Mouse (Mus musculus) lung, adult 2 months (tissue): ENCODE results near the gene Acsm3.

Source experiments
- CTCF ChIP-seq: fragments of 200-500 bp; IDR thresholded peaks from 2 replicates; pipeline ENCODE4 v1.5.1; 2011; ENCODE audit warnings: mild to moderate bottlenecking, low read length, control low read depth; ENCODE audit not compliant: insufficient read depth
- POLR2A ChIP-seq: fragments of 200-500 bp; IDR thresholded peaks from 2 replicates; pipeline ENCODE4 v1.6.1; 2011; ENCODE audit warnings: low read depth, mild to moderate bottlenecking, control low read depth, low read length, borderline replicate concordance; ENCODE audit errors: extremely low read depth

- TF ChIP-seq CTCF (no peak), POLR2A (no peak)
These were observed 22.7 kb downstream of the Acsm3 start for GRCm38 (mm10) chr7:119783453-119783852.
